Mouse (Mus musculus) gastrocnemius, postnatal 36 days (tissue): ENCODE measurements at regions not wholly inside any gene's neighbourhood (a gene's known extent, or its start where the extent isn't known, plus 50 kb on each side); places are given as distances from the start of the nearest gene placed in this dataset.

Experiments
- DNase-seq, 2 experiments: peaks; one replicate each; pipeline ENCODE4 v3.0.0; 2022
- intact Hi-C: fragments of 180-260 bp; cut with DNase I; formaldehyde crosslinking; loops from one replicate; pipeline ENCODE4 v1.15.1; 2025

DNA sequence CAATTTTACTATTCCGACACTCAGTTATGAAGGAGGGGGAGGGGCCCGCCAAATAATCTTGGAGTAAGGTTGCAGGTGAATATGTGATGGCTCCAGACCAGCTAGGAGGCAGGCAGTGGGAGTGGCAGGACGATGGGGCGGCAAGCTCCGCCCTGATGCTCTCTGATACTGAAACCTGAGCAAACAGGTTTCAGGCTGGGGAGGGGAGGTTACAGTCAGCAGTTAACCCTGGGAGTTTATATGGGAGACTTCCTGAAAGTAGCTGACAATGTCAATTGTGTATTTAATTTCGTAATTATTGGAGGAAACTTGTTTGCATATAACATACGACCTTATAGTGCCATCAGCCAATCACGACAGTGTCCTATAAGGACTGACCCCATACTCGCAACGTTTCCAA lies 505.0 kb upstream of the Sox11 start:
- no peak for DNase-seq
- intact Hi-C loops = no loop called here

DNA sequence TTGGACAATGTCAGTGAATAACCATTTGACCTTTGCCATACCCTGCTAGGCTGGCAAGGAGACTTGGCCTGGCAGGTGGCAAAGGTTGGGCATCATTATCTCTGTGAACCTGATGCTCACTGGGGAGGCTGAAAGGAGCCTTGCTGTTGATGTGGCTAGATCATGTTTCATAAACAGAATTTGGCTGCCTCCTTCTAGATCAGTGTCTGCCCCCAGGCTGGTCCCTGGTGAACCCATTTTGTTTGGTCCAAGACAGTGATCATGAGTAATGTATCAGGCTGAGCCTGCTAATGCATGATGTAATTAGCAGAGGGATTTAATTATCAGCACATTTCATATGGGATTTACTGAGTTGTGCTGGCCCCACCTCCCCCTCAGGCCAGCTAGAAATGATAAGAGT lies 502.6 kb upstream of the Sox11 start:
- no peak for DNase-seq
- intact Hi-C loops = no loop called here

GRCm38 (mm10) chr12:27838955-27839354 lies 496.6 kb upstream of the Sox11 start:
- intact Hi-C loops = no loop called here
- no peak for DNase-seq

GRCm38 (mm10) chr12:27838384-27838783 lies 496.0 kb upstream of the Sox11 start:
- no peak for DNase-seq
- intact Hi-C loops = no loop called here

GRCm38 (mm10) chr12:27826208-27826607 lies 483.8 kb upstream of the Sox11 start:
- intact Hi-C loops = no loop called here

DNA sequence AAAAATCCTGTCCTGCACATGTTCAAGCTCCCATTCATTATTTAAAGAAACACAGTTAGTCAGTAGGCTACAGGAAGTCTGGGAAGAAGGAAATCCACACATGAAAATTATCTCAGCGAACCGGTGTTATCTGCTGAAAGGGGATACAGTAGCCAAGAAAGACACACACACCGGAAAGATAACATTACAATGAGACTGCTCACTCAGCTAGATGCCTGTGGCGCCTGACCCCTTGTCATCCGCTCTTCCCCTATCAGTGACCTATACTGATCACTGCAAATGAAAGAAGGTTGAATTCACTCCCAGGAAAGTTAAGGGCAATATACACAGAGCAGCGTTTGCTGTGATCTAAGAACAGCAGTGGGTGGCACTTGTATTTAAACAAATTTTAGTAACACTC lies 481.0 kb upstream of the Sox11 start:
- intact Hi-C loops = no loop called here
- no peak for DNase-seq

More at GRCm38 (mm10) chr12:27826208-27826607, 483.8 kb upstream of the Sox11 start:
- no peak for DNase-seq

GRCm38 (mm10) chr12:27796642-27797041 lies 454.3 kb upstream of the Sox11 start:
- intact Hi-C loops = no loop called here
- DNase-seq = no peak

DNA sequence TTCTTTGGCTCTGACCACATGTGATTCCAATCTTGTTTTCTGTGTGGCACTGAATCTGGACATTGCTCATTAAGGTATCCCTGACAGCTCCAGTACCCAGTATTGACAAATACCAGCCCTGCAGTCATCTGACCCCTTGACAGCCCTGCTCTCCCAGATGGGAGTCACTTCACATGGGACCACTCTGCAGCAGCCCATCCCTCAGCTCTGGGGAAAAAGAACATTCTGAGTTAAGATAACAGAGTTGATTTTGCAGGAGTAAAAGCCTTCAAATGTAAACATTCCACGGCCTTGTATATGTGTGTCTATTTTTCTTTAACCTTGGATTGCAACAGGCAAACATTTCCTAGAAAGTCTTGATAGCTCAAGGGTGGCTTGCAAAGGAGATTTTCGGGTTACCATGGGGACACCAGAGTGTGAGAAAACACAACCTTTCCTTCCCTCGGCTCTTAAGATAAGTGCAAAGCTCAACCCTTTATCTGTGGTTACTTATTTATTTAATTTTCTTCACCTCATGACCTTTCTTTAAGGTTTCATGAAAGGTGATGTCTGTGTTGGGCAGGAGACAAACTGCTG lies 444.4 kb upstream of the Sox11 start:
- intact Hi-C loops = no loop called here
- DNase-seq = no peak

DNA sequence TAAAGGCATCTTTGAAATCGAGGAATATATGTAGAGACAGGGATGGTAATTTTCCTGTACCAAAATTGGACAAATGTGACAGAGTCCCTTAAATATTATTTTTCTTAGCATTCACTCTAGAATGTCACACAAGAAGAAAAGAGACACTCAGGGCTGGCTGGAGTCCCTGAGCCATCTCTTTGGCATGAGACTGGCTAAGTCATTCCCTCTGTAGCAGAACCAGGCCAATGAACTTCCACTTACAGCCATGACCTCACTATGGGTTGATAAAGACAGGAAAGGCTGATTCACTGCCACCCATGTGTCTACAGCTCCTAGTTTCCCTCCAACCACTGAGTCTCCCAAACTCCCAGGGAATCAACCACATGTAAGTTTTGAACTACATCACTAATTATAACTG lies 438.4 kb upstream of the Sox11 start:
- DNase-seq = no peak

GRCm38 (mm10) chr12:27765948-27766347 lies 423.6 kb upstream of the Sox11 start:
- DNase-seq = no peak

More for the DNA sequence above, 438.4 kb upstream of the Sox11 start:
- intact Hi-C loops = no loop called here

DNA sequence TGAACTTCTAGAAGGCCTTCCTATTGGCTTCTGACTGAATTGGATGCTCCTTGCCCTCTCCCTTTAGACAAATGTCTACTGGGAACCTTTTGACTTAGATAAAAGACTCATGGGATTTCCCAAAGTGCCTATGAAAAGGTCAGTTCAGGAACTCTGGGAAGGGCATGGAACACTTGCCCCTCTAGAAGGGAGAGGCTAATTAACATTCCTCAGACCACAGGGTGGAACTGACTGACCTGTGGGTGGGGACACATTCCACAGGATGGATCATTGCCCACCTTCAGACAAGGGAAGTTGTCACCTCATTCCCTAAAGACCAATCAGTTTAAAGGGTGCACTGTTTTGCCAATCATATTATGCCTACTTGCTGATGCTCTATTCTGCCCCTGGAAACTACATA lies 416.6 kb upstream of the Sox11 start:
- intact Hi-C loops = no loop called here
- no peak for DNase-seq

More at GRCm38 (mm10) chr12:27765948-27766347, 423.6 kb upstream of the Sox11 start:
- intact Hi-C loops = no loop called here

DNA sequence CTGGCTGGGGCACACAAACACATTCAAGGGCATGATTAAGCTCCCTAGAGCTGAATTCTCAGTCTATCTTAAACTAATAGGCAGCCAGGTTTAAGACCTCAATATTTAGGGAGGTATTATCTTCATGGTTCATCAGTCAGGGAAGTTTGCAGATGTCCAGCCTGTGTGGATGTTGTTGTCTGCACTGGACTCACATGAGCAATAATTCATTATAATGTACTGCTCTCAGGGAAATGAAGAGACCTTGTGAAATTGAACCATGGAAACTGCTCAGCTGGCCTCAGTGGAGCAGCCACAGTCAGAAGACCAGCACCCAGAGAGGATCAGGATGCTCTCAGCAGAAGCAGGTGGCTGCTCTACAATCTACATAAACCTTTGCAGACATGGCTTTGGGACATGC lies 415.3 kb upstream of the Sox11 start:
- intact Hi-C loops = no loop called here
- DNase-seq = no peak

DNA sequence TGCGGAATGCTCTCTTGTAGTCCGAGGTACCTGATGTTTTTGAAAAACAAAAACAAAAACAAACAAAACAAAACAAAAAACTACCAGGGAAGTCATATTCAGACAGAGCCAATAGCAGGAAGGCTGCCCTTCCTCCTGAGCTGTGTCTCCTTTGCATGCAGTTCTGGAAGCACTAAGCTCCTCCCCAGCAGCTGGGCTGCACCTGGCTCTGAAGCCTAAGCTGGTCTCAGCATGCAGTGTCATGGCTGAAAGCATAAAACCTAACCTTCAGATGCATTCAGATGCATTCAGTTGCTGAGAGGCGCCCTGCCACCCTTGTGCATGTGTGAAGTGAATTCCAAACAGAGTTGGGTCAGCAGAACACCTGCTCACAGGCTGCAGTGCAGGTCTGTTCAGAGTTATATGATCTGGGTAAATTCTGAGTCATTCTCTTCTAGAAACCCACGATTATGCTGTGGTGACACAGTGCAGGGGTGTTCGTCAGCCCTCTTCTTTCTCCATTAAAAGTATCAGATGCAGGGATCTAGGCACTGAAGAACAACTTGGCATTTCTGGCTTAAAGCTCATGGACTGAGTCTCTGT lies 382.3 kb upstream of the Sox11 start:
- intact Hi-C loops = no loop called here
- no peak for DNase-seq

- DNase-seq = no peak
- intact Hi-C loops = no loop called here
Measured at GRCm38 (mm10) chr12:27680459-27680858, 338.1 kb upstream of the Sox11 start.

- no peak for DNase-seq
- intact Hi-C loops = no loop called here
Measured at GRCm38 (mm10) chr12:27673404-27673803, 331.0 kb upstream of the Sox11 start.

GRCm38 (mm10) chr12:27670650-27671084 lies 328.3 kb upstream of the Sox11 start:
- no peak for DNase-seq
- intact Hi-C loops = no loop called here

DNA sequence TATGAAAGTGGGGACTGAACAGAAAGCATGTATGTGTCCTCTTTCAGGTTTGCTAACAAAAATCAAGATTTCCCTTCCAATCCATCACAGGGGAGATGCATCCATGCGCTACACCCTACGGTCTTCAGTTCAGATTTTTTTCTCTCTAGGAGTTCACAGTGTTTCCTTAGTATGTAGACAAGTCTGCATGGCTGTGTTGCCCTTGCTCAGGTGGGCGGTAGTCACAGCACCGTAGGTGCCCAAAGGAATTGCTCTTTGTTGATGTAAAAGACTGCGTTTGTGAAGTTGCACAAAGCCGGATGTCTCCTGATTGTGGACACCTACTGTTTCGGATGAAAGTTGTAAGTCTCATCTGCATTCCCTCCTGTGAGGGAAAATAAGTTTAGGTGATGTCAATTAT lies 327.8 kb upstream of the Sox11 start:
- intact Hi-C loops = no loop called here
- DNase-seq = no peak

GRCm38 (mm10) chr12:27669542-27669941 lies 327.2 kb upstream of the Sox11 start:
- DNase-seq = no peak
- intact Hi-C loops = no loop called here

DNA sequence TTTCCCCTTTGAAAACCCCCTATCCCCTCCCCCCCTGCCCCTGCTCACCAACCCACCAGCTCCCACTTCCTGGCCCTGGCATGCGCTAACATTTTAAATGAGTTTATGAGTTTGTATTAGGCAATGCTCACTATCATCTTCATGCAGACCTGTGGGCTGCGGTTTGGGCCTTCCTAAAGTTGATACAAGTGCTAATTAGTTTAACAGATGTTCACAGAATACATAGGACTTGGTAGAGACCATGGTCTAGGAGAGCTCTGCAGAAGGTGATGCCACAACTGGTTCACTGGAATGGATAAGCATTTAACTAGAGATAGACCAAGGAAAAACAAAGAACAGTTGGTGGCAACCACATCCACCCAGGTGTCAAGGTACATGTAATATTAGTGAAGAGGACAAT lies 324.1 kb upstream of the Sox11 start:
- intact Hi-C loops = no loop called here
- DNase-seq = no peak

DNA sequence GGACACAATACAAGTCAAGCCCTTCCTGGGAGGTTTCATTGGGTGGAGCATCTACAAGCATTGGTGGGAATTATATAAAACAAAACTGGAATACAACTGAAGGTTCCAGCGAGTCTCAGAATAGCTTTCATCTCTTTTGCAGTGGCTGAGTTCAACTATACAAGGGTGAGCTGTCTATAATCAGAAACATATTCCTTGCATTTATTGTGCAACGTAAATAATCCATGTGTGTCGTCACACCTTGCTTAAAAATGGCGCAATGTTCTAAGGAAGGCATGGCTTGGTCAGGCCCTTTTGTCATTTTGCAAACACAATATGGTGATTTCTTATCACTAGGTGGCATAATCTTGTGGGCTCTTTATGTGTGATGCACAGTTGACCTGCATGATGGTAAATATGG lies 320.8 kb upstream of the Sox11 start:
- intact Hi-C loops = no loop called here
- no peak for DNase-seq

DNA sequence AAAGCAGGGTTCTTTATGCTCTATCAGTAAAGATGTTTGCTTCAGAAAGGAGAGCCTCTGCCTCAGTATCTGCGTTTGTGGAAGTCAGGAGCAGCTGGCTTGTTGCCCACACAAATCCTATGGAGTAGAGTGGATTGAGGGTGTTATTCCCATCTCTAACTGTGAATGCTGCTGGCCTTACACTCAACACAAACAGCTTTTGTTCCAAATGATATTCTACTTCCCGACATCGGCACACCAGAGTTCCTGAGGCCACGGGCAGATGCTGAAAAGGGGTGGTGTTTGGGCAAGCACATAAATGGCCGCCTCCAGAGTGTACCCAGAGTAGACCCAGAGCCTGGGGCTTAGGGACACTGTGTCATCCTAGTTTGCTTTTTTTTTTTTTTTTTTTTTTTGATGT lies 320.3 kb upstream of the Sox11 start:
- intact Hi-C loops = no loop called here
- DNase-seq = no peak

DNA sequence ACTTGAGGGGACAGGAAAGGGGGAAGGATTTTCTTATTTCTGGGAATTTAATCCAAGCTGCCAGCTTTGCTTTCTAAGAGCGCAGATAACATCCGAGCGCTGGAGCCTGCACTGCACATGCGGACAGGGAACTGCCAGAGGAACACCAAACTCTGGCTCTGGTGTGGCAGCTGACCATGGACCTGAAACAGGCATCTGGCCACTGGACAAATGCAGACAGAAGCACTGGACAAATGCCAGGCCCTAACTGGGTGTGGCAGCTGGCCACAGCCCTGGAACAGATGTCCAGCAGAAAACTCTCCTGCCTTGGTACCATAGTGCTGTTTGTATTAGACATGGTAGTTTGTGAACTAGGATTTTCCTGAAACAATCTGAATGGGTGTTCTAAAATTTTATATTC lies 315.2 kb upstream of the Sox11 start:
- DNase-seq = peak in 1 of 2 experiments; percentile 19

DNA sequence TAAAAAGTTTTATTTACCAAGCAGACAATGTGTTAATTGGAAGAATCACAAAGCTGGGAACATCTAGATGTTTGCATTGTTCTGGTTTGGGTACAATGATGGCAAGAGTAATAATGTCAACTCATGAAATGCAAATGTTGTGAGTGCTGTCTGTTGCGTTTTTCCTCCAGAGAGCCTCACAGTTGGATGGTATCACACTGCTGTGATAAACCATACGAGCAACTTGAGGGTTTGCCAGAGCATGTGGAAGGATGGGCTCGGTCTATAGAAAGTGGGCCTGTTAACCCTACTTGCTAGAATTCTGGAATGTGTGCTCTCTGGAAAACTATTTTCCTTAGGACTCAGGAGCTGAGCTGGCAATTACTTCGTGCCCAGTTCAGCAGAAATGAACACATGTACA lies 311.2 kb upstream of the Sox11 start:
- no peak for DNase-seq
- intact Hi-C loops = no loop called here

More for the DNA sequence above, 315.2 kb upstream of the Sox11 start:
- intact Hi-C loops = no loop called here
